Mouse (Mus musculus): Measurements from ENCODE around the gene Gusb. TPM values are rescaled to one million over a fixed set of nuclear protein-coding genes. Genes with fewer than 3 reads are reported as not detected.

Gene Gusb
- polyA plus RNA-seq, 1 experiment from 2014 or later: 23.3 TPM

Other genes starting within 250 kb of the Gusb start
- 35.7 and 37.4 TPM in 2 replicates for gene Psph, start 215.6 kb downstream of the Gusb start, polyA plus RNA-seq (2015; fragmentation: Nextera tagmentation; extraction: Ambion mirVana)
- gene Sumf2, start 156.1 kb downstream of the Gusb start, polyA plus RNA-seq (2015; fragmentation: Nextera tagmentation; extraction: Ambion mirVana): 33.2 and 37.2 TPM in 2 replicates
- 897 and 927 TPM in 2 replicates for gene Chchd2, start 115.6 kb downstream of the Gusb start, polyA plus RNA-seq (2015; fragmentation: Nextera tagmentation; extraction: Ambion mirVana)
- 14.7 and 16.4 TPM in 2 replicates for gene Zbed5, start 107.3 kb downstream of the Gusb start, polyA plus RNA-seq (2015; fragmentation: Nextera tagmentation; extraction: Ambion mirVana)
- gene Phkg1, start 104.5 kb downstream of the Gusb start, polyA plus RNA-seq (2015; fragmentation: Nextera tagmentation; extraction: Ambion mirVana): 0.46 and 0.81 TPM in 2 replicates
- 6.3 and 7.2 TPM in 2 replicates for gene Nupr1l, start 94.5 kb downstream of the Gusb start, polyA plus RNA-seq (2015; fragmentation: Nextera tagmentation; extraction: Ambion mirVana)
- 26.7 and 31.1 TPM in 2 replicates for gene Vkorc1l1, start 61.1 kb downstream of the Gusb start, polyA plus RNA-seq (2015; fragmentation: Nextera tagmentation; extraction: Ambion mirVana)
- gene Asl, start 26.2 kb upstream of the Gusb start, polyA plus RNA-seq (2015; fragmentation: Nextera tagmentation; extraction: Ambion mirVana): 30.4 and 33.4 TPM in 2 replicates
- 79.3 and 82.2 TPM in 2 replicates for gene Crcp, start 26.2 kb upstream of the Gusb start, polyA plus RNA-seq (2015; fragmentation: Nextera tagmentation; extraction: Ambion mirVana)
- 47.4 and 51.0 TPM in 2 replicates for gene Tpst1, start 70.3 kb upstream of the Gusb start, polyA plus RNA-seq (2015; fragmentation: Nextera tagmentation; extraction: Ambion mirVana)
- gene Kctd7, start 141.8 kb upstream of the Gusb start, polyA plus RNA-seq (2015; fragmentation: Nextera tagmentation; extraction: Ambion mirVana): 11.0 and 12.2 TPM in 2 replicates
- 39.7 and 40.3 TPM in 2 replicates for gene Rabgef1, start 168.7 kb upstream of the Gusb start, polyA plus RNA-seq (2015; fragmentation: Nextera tagmentation; extraction: Ambion mirVana)
- 22.7 and 24.0 TPM in 2 replicates for gene Tmem248, start 214.0 kb upstream of the Gusb start, polyA plus RNA-seq (2015; fragmentation: Nextera tagmentation; extraction: Ambion mirVana)